Mouse (Mus musculus) G1E-ER4 (cell line): ENCODE measurements around the gene Thrb. TPM values are rescaled to one million over a fixed set of nuclear protein-coding genes. Genes with fewer than 3 reads are reported as not detected.

Experiments used
- GATA1 ChIP-seq: IDR thresholded peaks from one replicate; pipeline ENCODE4 v1.8.0; 2012; ENCODE audit warnings: low read length, inconsistent platforms
- polyA plus RNA-seq: library from polyadenylated mRNA; stranded (reverse); fragments of >175 nt; gene quantifications from 2 replicates; pipeline ENCODE4 v1.2.3, GENCODE M21; 2012

The Thrb gene
- polyA plus RNA-seq, 1 experiment, result 2.2 TPM

GRCm38 (mm10) chr14:17983390-17983789 lies 323.3 kb downstream of the Thrb start:
- TF ChIP-seq GATA1, result no peak

GRCm38 (mm10) chr14:17983839-17984238 lies 323.8 kb downstream of the Thrb start:
- TF ChIP-seq GATA1, result no peak

- no peak for TF ChIP-seq GATA1
These were observed 328.5 kb downstream of the Thrb start for GRCm38 (mm10) chr14:17988580-17988979.

- no peak for TF ChIP-seq GATA1
These were observed 329.1 kb downstream of the Thrb start for GRCm38 (mm10) chr14:17989182-17989581.

GRCm38 (mm10) chr14:17990186-17990585 lies 330.1 kb downstream of the Thrb start:
- no peak for TF ChIP-seq GATA1

GRCm38 (mm10) chr14:18001886-18002285 lies 341.8 kb downstream of the Thrb start:
- no peak for TF ChIP-seq GATA1

- TF ChIP-seq GATA1, result no peak
These were observed 343.6 kb downstream of the Thrb start for GRCm38 (mm10) chr14:18003686-18004085.

GRCm38 (mm10) chr14:18008524-18008923 lies 348.5 kb downstream of the Thrb start:
- TF ChIP-seq GATA1, result no peak

- no peak for TF ChIP-seq GATA1
These were observed 356.5 kb downstream of the Thrb start for GRCm38 (mm10) chr14:18016604-18017003.

- TF ChIP-seq GATA1, result no peak
These were observed 360.1 kb downstream of the Thrb start for GRCm38 (mm10) chr14:18020128-18020527.

GRCm38 (mm10) chr14:18020636-18021035 lies 360.6 kb downstream of the Thrb start:
- no peak for TF ChIP-seq GATA1

GRCm38 (mm10) chr14:18021726-18022125 lies 361.7 kb downstream of the Thrb start:
- no peak for TF ChIP-seq GATA1

- TF ChIP-seq GATA1, result no peak
These were observed 362.3 kb downstream of the Thrb start for GRCm38 (mm10) chr14:18022351-18022750.

- TF ChIP-seq GATA1, result no peak
These were observed 367.8 kb downstream of the Thrb start for GRCm38 (mm10) chr14:18027867-18028266.

- TF ChIP-seq GATA1, result no peak
These were observed 369.3 kb downstream of the Thrb start for GRCm38 (mm10) chr14:18029181-18029932.

GRCm38 (mm10) chr14:18031941-18032340 lies 371.9 kb downstream of the Thrb start:
- no peak for TF ChIP-seq GATA1

GRCm38 (mm10) chr14:18036573-18036972 lies 376.5 kb downstream of the Thrb start:
- no peak for TF ChIP-seq GATA1
